Mouse (Mus musculus) stomach, postnatal 0 days (tissue): Measurements from ENCODE around the gene Atp2b2. TPM values are rescaled to one million over a fixed set of nuclear protein-coding genes. Genes with fewer than 3 reads are reported as not detected.

Source experiments
- ATAC-seq: fragments of 200-750 bp; cut with Nextera tagmentation; 2 replicates; pipeline ENCODE4 v1.8.0; 2017; ENCODE audit not compliant: low FRiP score, low TSS enrichment
- DNase-seq: peaks from one replicate; pipeline ENCODE4 v3.0.0-alpha.2; 2016; ENCODE audit warnings: low spot score
- H3K27ac ChIP-seq: fragments of 300-500 bp; sonication (generic); replicated peaks from 2 replicates; pipeline ENCODE4 v1.5.1; 2014; ENCODE audit warnings: mild to moderate bottlenecking, control low read depth
- H3K27me3 ChIP-seq: fragments of 300-500 bp; sonication (generic); 2 replicates; pipeline ENCODE4 v1.6.1; 2014; ENCODE audit warnings: low read length; ENCODE audit not compliant: control insufficient read depth, insufficient read depth
- H3K36me3 ChIP-seq: fragments of 300-500 bp; sonication (generic); 2 replicates; pipeline ENCODE4 v1.6.1; 2014; ENCODE audit warnings: low read length, mixed read lengths; ENCODE audit not compliant: control insufficient read depth, insufficient read depth
- H3K4me1 ChIP-seq: fragments of 300-500 bp; sonication (generic); replicated peaks from 2 replicates; pipeline ENCODE4 v1.6.1; 2014; ENCODE audit warnings: antibody characterized with exemption; ENCODE audit not compliant: control insufficient read depth, insufficient read depth
- H3K4me2 ChIP-seq: fragments of 300-500 bp; sonication (generic); replicated peaks from 2 replicates; pipeline ENCODE4 v1.6.1; 2014; ENCODE audit warnings: low read depth, mild to moderate bottlenecking, control low read depth, moderate library complexity
- H3K4me3 ChIP-seq: fragments of 300-500 bp; sonication (generic); 2 replicates; pipeline ENCODE4 v1.5.1; 2014; ENCODE audit warnings: low read depth, low read length, control low read depth
- H3K9ac ChIP-seq: fragments of 300-500 bp; sonication (generic); 2 replicates; pipeline ENCODE4 v1.6.1; 2014; ENCODE audit warnings: mild to moderate bottlenecking, low read length, control low read depth, mixed read lengths
- H3K9me3 ChIP-seq: fragments of 300-500 bp; sonication (generic); 2 replicates; pipeline ENCODE4 v1.6.1; 2016; ENCODE audit warnings: low read length; ENCODE audit not compliant: control insufficient read depth
- CTCF ChIP-seq: IDR thresholded peaks from 2 replicates; pipeline ENCODE4 v1.5.1; 2016; ENCODE audit warnings: antibody characterized with exemption, low read depth, mild to moderate bottlenecking, moderate library complexity
- EP300 ChIP-seq: optimal IDR thresholded peaks from 2 replicates; pipeline ENCODE3; 2016; ENCODE audit warnings: antibody characterized with exemption
- WGBS: fragments of 180-500 bp; shearing (Covaris S2); extraction: QIAGEN DNeasy Blood & Tissue Kit; methylation state at CpG from one replicate; pipeline ENCODE4 v1.1.7; 2014; 5-methylcytosine and 5-hydroxymethylcytosine counted together
- polyA plus RNA-seq: library from polyadenylated mRNA; unstranded; fragments of >200 nt; fragmentation: Nextera tagmentation; extraction: Ambion mirVana; gene quantifications from 2 replicates; pipeline ENCODE4 v1.2.1, GENCODE M21; 2015

Gene Atp2b2
- polyA plus RNA-seq, 1 experiment from 2014 or later = 0.33 TPM

DNA sequence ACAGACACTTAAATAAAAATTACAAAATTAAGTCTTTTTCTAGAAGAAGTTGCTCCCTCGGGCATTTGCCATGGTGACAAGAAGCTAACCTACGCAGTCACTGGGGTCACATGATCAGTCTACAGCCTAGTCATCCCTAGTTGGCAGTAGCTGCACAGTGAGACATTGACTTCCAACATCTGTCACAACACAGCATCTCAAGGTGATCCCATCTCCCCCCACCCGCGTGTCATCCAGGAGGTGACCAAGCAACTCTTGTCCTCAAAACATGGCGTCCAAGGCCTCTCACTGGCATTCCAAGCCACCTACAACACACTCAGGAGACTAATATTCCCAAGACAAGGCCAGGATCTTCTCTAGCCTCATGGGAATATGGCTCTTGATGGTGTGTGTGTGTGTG lies 48.2 kb downstream of the Atp2b2 start:
- Histone ChIP-seq H3K36me3 (no peaks in the 10 kb centered on the region), H3K27ac (no peak overlapping the region), H3K9me3 (no peaks in the 10 kb centered on the region), H3K9ac (no peak overlapping the region), H3K4me2 (no peak overlapping the region), H3K4me1 (no peaks in the 10 kb centered on the region), H3K4me3 (no peak overlapping the region), H3K27me3 (no peaks in the 10 kb centered on the region)
- ATAC-seq (no peak), DNase-seq (no peak)
- TF ChIP-seq EP300 (no peak), CTCF (no peak)
- 81% methylated on average over 5 of the region's 5 CpGs for WGBS

DNA sequence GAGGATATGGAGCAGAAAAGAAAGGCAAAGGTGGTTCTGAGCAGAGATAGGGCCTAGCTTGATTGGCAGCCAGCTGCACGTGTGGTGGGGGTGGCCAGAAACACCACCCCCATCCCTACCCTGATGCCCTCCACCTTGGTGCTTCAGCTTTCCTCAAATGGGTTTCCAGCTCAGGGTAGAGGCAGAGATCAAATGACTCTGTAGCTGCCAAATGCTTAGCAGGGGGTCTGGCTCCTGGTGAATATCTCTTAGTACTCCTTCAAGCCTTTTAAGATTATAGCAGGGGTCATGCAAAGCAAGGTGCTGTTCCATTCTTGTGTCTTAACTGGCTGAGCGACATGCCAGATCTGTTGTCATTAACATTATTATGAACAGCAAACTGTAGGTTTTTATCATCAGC lies 50.3 kb downstream of the Atp2b2 start:
- Histone ChIP-seq H3K27ac (no peak overlapping the region), H3K36me3 (no peaks in the 10 kb centered on the region), H3K27me3 (no peaks in the 10 kb centered on the region), H3K4me1 (no peaks in the 10 kb centered on the region), H3K4me3 (no peak overlapping the region), H3K4me2 (no peak overlapping the region), H3K9ac (no peak overlapping the region), H3K9me3 (no peaks in the 10 kb centered on the region)
- 62% methylated on average over 2 of the region's 2 CpGs for WGBS
- ATAC-seq (no peak), DNase-seq (no peak)
- no peak for TF ChIP-seq EP300
- no peak for TF ChIP-seq CTCF

DNA sequence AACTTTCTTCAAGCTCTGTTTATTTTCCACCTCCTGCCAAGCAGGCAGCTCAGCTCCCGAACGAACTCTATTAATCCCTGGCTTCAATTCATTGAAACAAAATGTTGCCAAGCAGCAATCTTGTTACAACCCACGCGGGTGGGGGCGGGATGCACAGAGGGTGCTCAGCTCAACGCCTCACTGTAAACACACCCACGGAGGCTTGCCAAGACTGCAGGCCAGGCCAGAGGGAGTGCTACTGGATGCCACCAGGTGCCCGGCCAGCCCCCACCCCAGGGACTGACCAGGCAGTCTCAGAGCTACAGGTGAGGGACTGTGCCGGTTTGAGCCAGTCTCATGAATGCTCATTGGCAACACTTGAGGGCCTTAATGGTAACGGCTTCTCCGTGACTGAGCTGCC lies 50.9 kb downstream of the Atp2b2 start:
- no peaks in the 10 kb centered on the region for H3K9me3 ChIP-seq
- no peak for ATAC-seq

DNA sequence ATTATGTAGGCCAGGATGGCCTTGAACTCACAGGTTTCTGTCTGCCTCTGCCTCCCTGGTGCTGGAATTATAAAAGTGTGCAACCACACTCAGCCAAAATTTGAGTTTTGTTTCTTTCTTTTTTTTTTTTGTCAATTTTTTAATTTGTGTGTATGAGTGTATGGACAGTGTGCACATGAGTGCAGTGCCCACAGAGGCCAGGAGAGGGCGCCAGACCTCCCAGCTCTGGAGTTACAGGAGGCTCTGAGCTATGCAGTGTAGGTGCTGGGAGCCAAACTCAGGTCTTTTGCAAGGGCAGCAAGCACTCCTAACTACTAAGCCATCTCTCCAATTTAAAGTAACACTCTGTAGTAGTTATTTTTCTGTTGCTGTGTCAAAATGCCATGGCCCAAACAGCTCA lies 52.4 kb downstream of the Atp2b2 start:
- Histone ChIP-seq H3K4me2 (no peak overlapping the region), H3K36me3 (no peaks in the 10 kb centered on the region), H3K4me3 (no peak overlapping the region), H3K27ac (no peak overlapping the region), H3K27me3 (no peaks in the 10 kb centered on the region), H3K9me3 (no peaks in the 10 kb centered on the region), H3K4me1 (no peaks in the 10 kb centered on the region), H3K9ac (no peak overlapping the region)
- 10% methylated on average over 1 of the region's 1 CpGs for WGBS
- TF ChIP-seq EP300 (no peak), CTCF (peak; percentile 18; the same call in 1 of the 2 replicates)
- DNase-seq (no peak), ATAC-seq (no peak)

More for the DNA sequence above, 50.9 kb downstream of the Atp2b2 start:
- no peak overlapping the region for H3K4me2 ChIP-seq
- DNase-seq = peak; percentile 25
- H3K4me3 ChIP-seq = no peak overlapping the region
- H3K36me3 ChIP-seq = no peaks in the 10 kb centered on the region
- H3K27ac ChIP-seq = no peak overlapping the region
- H3K4me1 ChIP-seq = no peaks in the 10 kb centered on the region
- TF ChIP-seq CTCF (no peak), EP300 (no peak)
- H3K27me3 ChIP-seq = no peaks in the 10 kb centered on the region
- no peak overlapping the region for H3K9ac ChIP-seq
- WGBS = 29% methylated on average over 11 of the region's 11 CpGs

- 87% methylated on average over 2 of the region's 2 CpGs for WGBS
Observed at GRCm38 (mm10) chr6:113988521-113988920, 53.9 kb downstream of the Atp2b2 start.

DNA sequence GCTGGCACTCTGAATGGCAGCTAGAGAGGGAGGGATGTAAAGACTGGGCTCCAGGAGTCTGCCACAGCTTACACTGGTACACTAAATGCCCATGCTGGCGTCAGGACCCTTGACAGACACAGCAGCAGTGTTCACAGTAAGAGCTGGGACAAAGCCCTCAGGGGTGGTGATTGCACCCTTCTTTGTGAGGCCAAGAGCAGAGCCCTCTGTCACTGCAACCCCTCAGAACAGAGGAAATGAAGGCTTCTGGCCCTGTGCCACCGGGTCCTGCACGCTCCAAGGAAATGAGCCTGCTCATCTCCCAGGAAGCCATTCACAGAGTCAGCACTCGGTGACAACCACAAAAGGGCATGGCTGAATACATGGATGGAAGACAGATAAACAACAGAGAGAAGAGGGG lies 55.7 kb downstream of the Atp2b2 start:
- no peak overlapping the region for H3K9ac ChIP-seq
- no peaks in the 10 kb centered on the region for H3K9me3 ChIP-seq
- DNase-seq (no peak), ATAC-seq (no peak)
- H3K27ac ChIP-seq = no peak overlapping the region
- no peaks in the 10 kb centered on the region for H3K4me1 ChIP-seq
- TF ChIP-seq EP300 (no peak), CTCF (no peak)
- WGBS = 71% methylated on average over 4 of the region's 4 CpGs
- no peak overlapping the region for H3K4me2 ChIP-seq
- no peaks in the 10 kb centered on the region for H3K36me3 ChIP-seq
- H3K27me3 ChIP-seq = no peaks in the 10 kb centered on the region
- no peak overlapping the region for H3K4me3 ChIP-seq

More at GRCm38 (mm10) chr6:113988521-113988920, 53.9 kb downstream of the Atp2b2 start:
- ATAC-seq (no peak), DNase-seq (no peak)
- Histone ChIP-seq H3K4me1 (no peaks in the 10 kb centered on the region), H3K36me3 (no peaks in the 10 kb centered on the region), H3K4me2 (no peak overlapping the region), H3K9me3 (no peaks in the 10 kb centered on the region), H3K9ac (no peak overlapping the region), H3K27me3 (no peaks in the 10 kb centered on the region), H3K4me3 (no peak overlapping the region), H3K27ac (no peak overlapping the region)
- TF ChIP-seq EP300 (no peak), CTCF (no peak)
